Mouse (Mus musculus): ENCODE measurements around the gene Fbln2. TPM values are rescaled to one million over a fixed set of nuclear protein-coding genes. Genes with fewer than 3 reads are reported as not detected.
A peak's percentile ranks its signal among the peaks of the same experiment; 100 is the strongest.

The Fbln2 gene
- polyA plus RNA-seq, 1 experiment from 2014 or later = 196 TPM

DNA sequence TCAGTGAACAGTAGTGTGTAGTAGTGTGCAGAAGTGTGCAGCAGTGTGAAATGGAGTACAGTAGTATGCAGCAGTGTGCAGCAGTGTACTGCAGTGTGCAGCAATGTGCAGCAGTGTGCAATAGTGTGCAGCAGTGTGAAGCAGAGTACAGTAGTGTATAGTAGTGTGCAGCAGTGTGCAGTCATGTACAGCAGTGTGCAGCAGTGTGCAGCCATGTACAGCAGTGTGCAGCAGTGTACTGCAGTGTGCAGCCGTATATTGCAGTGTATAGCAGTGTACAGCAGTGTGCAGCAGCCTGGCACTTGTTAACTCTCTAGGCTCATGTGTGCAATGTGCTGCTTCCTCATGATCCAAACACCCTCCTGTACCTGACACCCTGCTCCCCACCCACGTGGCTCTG lies 13.8 kb upstream of the Fbln2 start:
- Histone ChIP-seq H3K4me1 (peaks cover 60% of the 10 kb centered on the region), H3K4me2 (replicated peaks) (no peak overlapping the region), H3K4me3 (no peak overlapping the region), H3K9ac (no peak overlapping the region), H3K27me3 (peaks cover 2% of the 10 kb centered on the region; the same call in 1 of the 2 replicates), H3K9me3 (no peaks in the 10 kb centered on the region; the same call in 1 of the 2 replicates), H3K27ac (peak overlapping the region; percentile 96; the same call in 1 of the 2 replicates), H3K36me3 (no peaks in the 10 kb centered on the region)
- 50% methylated on average over 2 of the region's 2 CpGs for WGBS
- ATAC-seq (ENCODE audit: low FRiP score, low read depth) = no peak

DNA sequence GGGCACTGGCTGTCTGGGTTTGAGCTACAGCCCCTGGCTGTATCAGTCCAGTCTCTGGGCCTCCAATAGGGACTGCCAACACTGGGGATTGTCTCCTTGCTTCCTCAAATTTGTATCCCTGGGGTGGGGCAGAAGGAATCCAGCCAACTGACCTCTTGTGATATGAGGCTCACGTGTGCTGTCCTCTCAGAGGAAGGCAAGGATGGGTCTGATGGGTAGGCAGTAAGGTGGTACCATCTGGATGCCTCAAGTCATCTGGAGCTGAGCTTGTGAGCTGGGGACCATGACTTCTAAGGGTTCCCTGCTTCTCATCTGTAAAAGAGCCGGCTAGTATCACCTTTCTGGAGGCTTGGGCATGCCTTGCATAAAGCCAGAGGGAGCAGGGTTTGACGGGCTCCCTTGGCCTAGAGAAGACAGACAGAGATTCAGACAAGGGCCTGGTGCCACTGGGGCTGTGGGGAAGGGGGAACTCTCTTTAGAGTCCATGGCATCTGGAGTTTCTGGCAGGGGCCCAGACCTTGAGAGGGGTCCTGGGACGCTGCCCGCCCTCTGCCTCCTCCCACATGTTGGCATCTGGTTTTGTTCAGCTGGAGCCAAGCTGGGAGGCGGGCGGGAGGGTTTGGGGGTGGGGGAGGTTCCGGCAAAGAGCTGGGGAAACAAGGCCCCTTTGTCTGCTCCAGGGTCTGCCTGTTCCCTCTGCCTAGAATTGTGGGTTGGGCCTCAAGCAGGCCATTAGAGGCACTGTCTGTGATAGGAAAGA lies 11.6 kb upstream of the Fbln2 start:
- H3K36me3 ChIP-seq = no peaks in the 10 kb centered on the region
- no peak overlapping the region for H3K4me3 ChIP-seq
- peak overlapping the region; percentile 96 for H3K27ac ChIP-seq
- no peak overlapping the region; the same call in 1 of the 2 replicates for H3K9ac ChIP-seq
- H3K4me2 ChIP-seq (replicated peaks) = peak overlapping the region; percentile 1; the same call in 1 of the 2 replicates
- peak; percentile 82 for ATAC-seq (ENCODE audit: low FRiP score, low read depth)
- WGBS = 14% methylated on average over 8 of the region's 8 CpGs
- peaks cover 64% of the 10 kb centered on the region for H3K4me1 ChIP-seq
- peaks cover 2% of the 10 kb centered on the region; the same call in 1 of the 2 replicates for H3K27me3 ChIP-seq
- H3K9me3 ChIP-seq = no peaks in the 10 kb centered on the region; the same call in 1 of the 2 replicates

DNA sequence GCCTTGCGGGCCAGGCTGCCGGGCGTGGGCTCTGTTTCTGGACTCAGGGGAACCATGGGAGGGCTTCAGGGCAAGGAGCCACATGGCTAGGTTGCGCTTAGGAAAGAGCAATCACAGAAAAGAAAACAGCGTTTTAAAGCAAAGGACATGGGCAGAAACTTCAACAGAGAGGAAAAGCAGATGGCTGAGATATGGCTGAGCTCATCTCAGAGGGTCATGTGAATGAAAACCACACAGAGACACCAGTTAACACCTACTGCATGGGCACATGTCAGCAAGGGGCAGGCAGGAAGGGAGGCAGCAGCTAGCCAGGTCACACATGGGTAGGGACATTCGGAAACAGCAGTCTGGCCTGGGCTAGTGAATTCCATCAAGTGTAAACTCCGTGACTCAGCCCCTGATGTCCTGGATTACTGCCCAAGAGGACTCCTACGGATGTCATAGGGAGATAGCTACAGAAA lies 10.3 kb upstream of the Fbln2 start:
- no peak overlapping the region for H3K4me3 ChIP-seq
- H3K4me1 ChIP-seq = peaks cover 67% of the 10 kb centered on the region
- H3K9me3 ChIP-seq = no peaks in the 10 kb centered on the region; the same call in 1 of the 2 replicates
- 67% methylated on average over 8 of the region's 8 CpGs for WGBS
- H3K27me3 ChIP-seq = peaks cover 2% of the 10 kb centered on the region; the same call in 1 of the 2 replicates
- no peaks in the 10 kb centered on the region for H3K36me3 ChIP-seq
- H3K27ac ChIP-seq = peak overlapping the region; percentile 96
- no peak for ATAC-seq (ENCODE audit: low FRiP score, low read depth)
- H3K4me2 ChIP-seq (replicated peaks) = no peak overlapping the region
- no peak overlapping the region for H3K9ac ChIP-seq

DNA sequence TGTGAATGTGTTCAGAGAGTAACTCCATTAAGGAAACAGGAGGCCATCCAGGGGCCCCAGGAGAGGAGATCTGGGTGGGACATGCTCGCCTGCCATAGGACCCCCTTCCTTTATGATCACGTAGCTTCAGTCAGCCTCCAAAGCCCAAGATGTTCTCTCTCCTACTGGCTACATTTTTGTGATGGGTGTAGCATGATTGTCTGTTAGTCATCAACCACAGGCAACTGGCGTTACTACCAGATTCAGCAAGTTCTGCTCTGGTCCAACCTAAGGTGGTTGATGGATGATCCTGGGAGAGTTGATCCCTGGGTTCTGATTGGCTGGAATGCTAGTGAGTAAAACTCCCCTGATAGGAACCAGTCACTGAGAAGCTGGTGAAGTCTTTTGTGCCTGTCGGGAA lies 9.7 kb upstream of the Fbln2 start:
- Histone ChIP-seq H3K4me2 (replicated peaks) (no peak overlapping the region), H3K27ac (no peak overlapping the region), H3K27me3 (peaks cover 2% of the 10 kb centered on the region; the same call in 1 of the 2 replicates), H3K4me1 (peaks cover 64% of the 10 kb centered on the region), H3K36me3 (no peaks in the 10 kb centered on the region), H3K9ac (no peak overlapping the region), H3K9me3 (no peaks in the 10 kb centered on the region; the same call in 1 of the 2 replicates), H3K4me3 (no peak overlapping the region)
- no peak for ATAC-seq (ENCODE audit: low FRiP score, low read depth)
- 70% methylated on average over 4 of the region's 4 CpGs for WGBS

DNA sequence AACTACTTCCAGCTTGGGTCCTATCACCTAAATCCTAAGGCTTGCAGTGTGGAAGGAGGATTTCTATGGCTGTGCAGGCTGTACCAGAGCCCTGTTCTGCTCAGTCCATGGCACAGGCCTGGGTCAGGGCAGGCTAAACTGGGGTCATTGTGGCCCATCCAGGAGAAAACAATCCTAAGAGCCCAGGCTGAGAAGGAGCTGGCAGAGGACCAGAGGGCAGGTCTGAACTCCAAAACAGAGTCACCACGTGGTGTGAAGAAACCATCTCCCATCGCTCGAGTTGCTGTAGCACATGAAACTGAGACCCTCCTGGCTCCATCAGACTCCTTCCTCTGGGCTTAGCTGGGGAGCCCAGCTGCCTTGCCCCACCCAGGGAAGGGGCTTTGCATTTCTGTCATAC lies 6.9 kb upstream of the Fbln2 start:
- Histone ChIP-seq H3K9me3 (no peaks in the 10 kb centered on the region), H3K4me2 (replicated peaks) (no peak overlapping the region), H3K4me1 (peaks cover 69% of the 10 kb centered on the region), H3K36me3 (no peaks in the 10 kb centered on the region), H3K27ac (no peak overlapping the region), H3K9ac (0 out of 2 replicates have a peak overlapping the region, but pooled peaks have one; percentile 13), H3K4me3 (no peak overlapping the region), H3K27me3 (no peaks in the 10 kb centered on the region)
- no peak for ATAC-seq (ENCODE audit: low FRiP score, low read depth)
- 40% methylated on average over 3 of the region's 3 CpGs for WGBS

DNA sequence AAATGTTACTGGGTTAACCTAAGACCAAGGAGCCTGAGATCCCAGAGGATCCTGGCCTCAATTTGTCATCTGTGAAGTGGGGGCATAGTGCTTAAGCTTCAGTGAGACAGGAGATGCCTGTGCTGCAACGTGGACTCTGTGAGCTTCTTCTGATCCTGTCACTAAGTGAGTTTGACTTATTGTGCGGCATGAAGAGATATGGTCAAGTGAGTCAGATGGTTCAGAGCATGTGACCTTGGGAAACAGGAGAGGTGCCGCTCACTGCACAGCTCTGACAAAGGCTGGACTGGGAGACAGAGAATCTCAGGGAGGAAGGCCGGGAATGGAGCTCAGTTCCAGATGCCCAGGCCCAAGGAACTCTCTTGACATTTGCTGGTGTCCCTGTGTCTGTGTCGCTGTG lies 6.5 kb upstream of the Fbln2 start:
- Histone ChIP-seq H3K9ac (0 out of 2 replicates have a peak overlapping the region, but pooled peaks have one; percentile 13), H3K27ac (no peak overlapping the region), H3K4me3 (no peak overlapping the region), H3K4me1 (peaks cover 69% of the 10 kb centered on the region), H3K27me3 (no peaks in the 10 kb centered on the region), H3K36me3 (no peaks in the 10 kb centered on the region), H3K9me3 (no peaks in the 10 kb centered on the region), H3K4me2 (replicated peaks) (no peak overlapping the region)
- ATAC-seq (ENCODE audit: low FRiP score, low read depth) = no peak
- 86% methylated on average over 5 of the region's 5 CpGs for WGBS

DNA sequence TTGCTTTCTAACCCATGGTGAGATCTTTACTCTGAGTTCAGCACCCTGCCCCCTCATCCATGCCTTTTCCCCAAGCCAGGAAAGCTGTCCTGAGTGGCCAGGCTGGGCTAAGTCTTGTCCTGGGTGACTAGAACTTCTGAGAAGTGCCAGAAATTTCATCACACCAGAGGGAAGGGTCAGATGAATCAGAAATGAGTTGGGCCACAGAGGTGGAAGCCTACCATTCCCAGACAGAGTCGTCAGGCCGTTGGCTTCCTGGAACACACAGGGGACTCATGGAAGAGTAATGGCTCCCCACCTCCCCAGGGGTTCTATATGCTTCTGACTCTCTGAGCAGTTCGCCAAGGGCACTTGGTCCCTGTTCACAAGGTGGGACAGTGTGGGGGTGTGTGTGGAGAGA lies 4.8 kb upstream of the Fbln2 start:
- Histone ChIP-seq H3K9me3 (no peaks in the 10 kb centered on the region), H3K9ac (no peak overlapping the region), H3K4me1 (peaks cover 64% of the 10 kb centered on the region), H3K27me3 (no peaks in the 10 kb centered on the region), H3K27ac (no peak overlapping the region), H3K36me3 (no peaks in the 10 kb centered on the region), H3K4me2 (replicated peaks) (no peak overlapping the region), H3K4me3 (no peak overlapping the region)
- no peak for ATAC-seq (ENCODE audit: low FRiP score, low read depth)
- 64% methylated on average over 3 of the region's 3 CpGs for WGBS

DNA sequence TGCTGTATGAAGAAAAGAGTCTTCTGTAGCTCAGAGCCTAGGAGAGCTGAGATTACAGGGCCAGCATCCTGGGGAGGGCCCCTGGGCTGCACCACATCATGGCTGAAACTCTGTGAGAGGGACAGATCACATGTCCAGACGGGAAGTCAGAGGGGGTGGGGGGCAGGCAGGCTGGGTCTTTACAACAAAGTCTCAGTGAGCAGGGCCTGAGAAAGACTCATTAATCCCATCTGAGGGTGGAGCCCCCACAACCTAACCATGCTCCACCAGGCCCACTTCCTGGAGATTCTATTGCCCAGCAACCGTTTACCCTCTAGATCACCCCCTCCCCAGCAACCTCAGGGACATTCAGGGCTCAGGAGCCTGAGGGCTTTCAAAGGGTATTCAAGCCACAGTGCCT lies 2.5 kb upstream of the Fbln2 start:
- peak; percentile 35 for ATAC-seq (ENCODE audit: low FRiP score, low read depth)
- no peaks in the 10 kb centered on the region for H3K9me3 ChIP-seq
- WGBS = 0% methylated on average over 2 of the region's 2 CpGs
- no peak overlapping the region for H3K9ac ChIP-seq
- no peaks in the 10 kb centered on the region for H3K27me3 ChIP-seq
- H3K4me3 ChIP-seq = no peak overlapping the region
- no peaks in the 10 kb centered on the region for H3K36me3 ChIP-seq
- H3K4me1 ChIP-seq = peaks cover 76% of the 10 kb centered on the region
- H3K27ac ChIP-seq = peak overlapping the region; percentile 78
- 0 out of 2 replicates have a peak overlapping the region, but pooled peaks have one; percentile 1 for H3K4me2 ChIP-seq (replicated peaks)

DNA sequence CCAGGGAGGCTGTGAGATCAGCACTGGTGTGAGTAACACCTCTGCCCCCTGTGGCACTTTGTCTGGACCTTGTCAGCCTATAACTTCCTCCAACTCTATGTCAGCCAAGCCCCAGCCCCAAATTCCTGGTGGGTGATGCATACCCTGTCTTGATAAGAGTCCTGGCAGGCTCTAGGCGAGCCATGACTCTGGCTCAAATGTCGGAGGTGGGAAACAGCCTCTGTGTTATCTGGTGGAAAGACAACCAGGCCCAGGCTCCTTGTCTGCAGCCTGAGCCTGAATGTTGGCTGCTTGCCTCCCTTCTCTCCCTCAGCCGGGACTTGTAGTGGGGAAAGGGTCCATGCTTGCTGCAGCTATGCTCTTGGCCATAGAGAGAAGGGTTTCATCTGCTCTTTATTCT lies 1.4 kb upstream of the Fbln2 start:
- H3K4me1 ChIP-seq = peaks cover 75% of the 10 kb centered on the region

DNA sequence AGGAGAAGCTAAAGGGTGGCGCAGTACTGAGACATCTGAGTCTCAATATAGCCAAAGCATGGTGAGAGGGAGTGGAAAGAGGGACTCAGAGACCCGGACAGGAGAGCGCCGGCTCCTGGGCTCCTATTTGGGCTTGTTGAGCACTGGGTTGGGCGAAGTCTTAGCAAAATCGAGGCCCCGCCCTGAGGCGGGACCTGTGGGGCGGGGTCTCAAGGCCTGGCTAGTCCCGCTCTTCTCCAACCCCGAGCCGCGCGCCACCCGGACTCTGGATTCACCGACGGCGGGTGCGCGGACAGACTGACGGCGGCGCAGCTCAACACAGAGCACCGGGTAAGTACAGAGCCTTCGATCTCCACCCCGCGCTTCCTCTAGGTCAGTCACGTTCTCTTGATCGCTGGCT lies 316 bp downstream of the Fbln2 start:
- Histone ChIP-seq H3K4me3 (peak overlapping the region; percentile 63), H3K9me3 (no peaks in the 10 kb centered on the region), H3K36me3 (peaks cover 15% of the 10 kb centered on the region), H3K27me3 (no peaks in the 10 kb centered on the region), H3K4me2 (replicated peaks) (peak overlapping the region; percentile 85), H3K27ac (peak overlapping the region; percentile 80), H3K9ac (peak overlapping the region; percentile 80), H3K4me1 (peaks cover 87% of the 10 kb centered on the region)
- under 1% methylated on average over 27 of the region's 29 CpGs for WGBS
- peak; percentile 89 for ATAC-seq (ENCODE audit: low FRiP score, low read depth)

More for the DNA sequence above, 1.4 kb upstream of the Fbln2 start:
- H3K4me3 ChIP-seq = no peak overlapping the region
- H3K27ac ChIP-seq = peak overlapping the region; percentile 78; the same call in 1 of the 2 replicates
- H3K36me3 ChIP-seq = peaks cover 6% of the 10 kb centered on the region
- H3K9me3 ChIP-seq = no peaks in the 10 kb centered on the region
- no peak for ATAC-seq (ENCODE audit: low FRiP score, low read depth)
- no peaks in the 10 kb centered on the region for H3K27me3 ChIP-seq
- 62% methylated on average over 3 of the region's 3 CpGs for WGBS
- H3K9ac ChIP-seq = no peak overlapping the region
- no peak overlapping the region for H3K4me2 ChIP-seq (replicated peaks)

DNA sequence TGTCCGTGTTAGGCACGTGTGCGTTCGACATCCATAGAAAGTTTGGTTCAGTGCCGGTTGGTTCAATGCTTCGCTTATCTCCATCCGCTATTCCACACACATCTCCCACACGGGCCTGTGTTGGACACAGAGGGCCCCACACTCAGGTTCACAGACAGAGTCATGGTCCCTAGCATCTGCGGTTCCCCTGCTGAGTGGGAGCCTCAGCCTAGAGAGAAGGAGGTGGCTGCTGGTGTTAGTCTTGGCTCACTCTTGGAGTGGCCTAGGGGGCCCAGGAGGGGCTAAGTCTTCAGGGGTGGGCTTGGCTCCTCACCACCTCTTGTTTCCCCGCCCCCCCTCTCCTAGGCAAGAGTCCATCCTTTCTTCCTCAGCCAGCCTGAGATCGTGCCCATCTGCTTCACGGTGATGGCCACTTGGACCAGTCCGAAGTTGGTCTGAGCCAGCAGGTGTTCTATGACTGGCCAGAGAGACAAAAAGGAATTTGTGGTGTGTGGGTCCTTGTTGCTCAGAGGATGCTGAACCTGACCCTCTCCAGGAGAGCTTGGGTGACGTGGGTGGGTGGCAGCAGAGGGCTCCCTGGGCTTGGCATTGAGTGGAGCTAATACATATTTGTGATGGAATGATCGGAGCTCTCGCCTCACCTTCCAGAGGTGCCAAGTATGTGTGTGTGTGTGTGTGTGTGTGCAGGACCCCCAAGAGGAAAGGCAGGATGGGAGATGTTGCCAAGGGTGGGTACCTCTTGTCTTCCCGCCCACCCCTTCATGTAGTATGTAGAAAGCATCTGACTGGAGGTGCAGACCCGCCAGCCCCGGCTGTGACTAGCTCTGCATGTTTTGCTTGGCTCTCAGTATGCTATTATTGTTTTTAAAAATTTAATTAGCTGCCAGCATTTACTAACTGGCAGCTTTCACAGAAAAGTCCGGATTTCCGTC lies 1.3 kb downstream of the Fbln2 start:
- 50% methylated on average over 21 of the region's 21 CpGs for WGBS
- no peaks in the 10 kb centered on the region for H3K9me3 ChIP-seq
- H3K4me1 ChIP-seq = peaks cover 88% of the 10 kb centered on the region
- no peak for ATAC-seq (ENCODE audit: low FRiP score, low read depth)
- peak overlapping the region; percentile 63 for H3K4me3 ChIP-seq
- H3K4me2 ChIP-seq (replicated peaks) = peak overlapping the region; percentile 85
- peak overlapping the region; percentile 80 for H3K9ac ChIP-seq
- no peaks in the 10 kb centered on the region for H3K27me3 ChIP-seq
- H3K36me3 ChIP-seq = peaks cover 17% of the 10 kb centered on the region
- H3K27ac ChIP-seq = peak overlapping the region; percentile 80

DNA sequence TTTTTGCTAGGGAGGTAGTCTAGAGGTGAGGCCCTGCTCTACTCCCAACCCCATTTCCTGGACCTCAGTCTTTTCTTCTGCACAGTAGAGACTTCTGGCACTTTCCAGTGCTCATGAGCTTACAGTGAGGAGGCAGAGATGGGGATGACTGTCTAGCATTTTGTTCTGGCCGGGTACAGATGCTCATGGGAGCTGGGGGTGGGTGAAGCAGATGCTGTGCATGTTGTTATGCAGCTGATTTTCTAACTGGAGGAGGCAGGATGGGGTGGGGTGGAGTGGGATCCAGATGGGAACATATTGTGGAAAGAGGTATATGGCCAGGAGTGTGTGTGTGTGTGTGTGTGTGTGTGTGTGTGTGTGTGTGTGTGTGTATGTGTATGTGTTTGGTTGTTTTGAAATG lies 3.2 kb downstream of the Fbln2 start:
- Histone ChIP-seq H3K27ac (no peak overlapping the region), H3K4me3 (0 out of 2 replicates have a peak overlapping the region, but pooled peaks have one; percentile 63), H3K36me3 (peaks cover 20% of the 10 kb centered on the region), H3K4me1 (peaks cover 88% of the 10 kb centered on the region), H3K9ac (peak overlapping the region; percentile 19), H3K4me2 (replicated peaks) (peak overlapping the region; percentile 85), H3K27me3 (no peaks in the 10 kb centered on the region), H3K9me3 (no peaks in the 10 kb centered on the region)
- 60% methylated on average over 1 of the region's 1 CpGs for WGBS
- no peak for ATAC-seq (ENCODE audit: low FRiP score, low read depth)

Measured in limb, embryonic 13.5 days (tissue).